Mouse (Mus musculus) layer of hippocampus, adult 2 months (tissue): ENCODE measurements around the gene Csf3r. TPM values are rescaled to one million over a fixed set of nuclear protein-coding genes. Genes with fewer than 3 reads are reported as not detected.

ENCODE experiments used
- DNase-seq, 2 experiments: peaks; one replicate each; pipeline ENCODE4 v3.0.0; 2022; ENCODE audit warnings: low spot score in 2 of 2
- H3K27ac ChIP-seq: fragments of 200-600 bp; 2 replicates; pipeline ENCODE4 v1.8.1; 2022
- H3K4me3 ChIP-seq: fragments of 200-600 bp; 2 replicates; pipeline ENCODE4 v1.8.1; 2022; ENCODE audit warnings: mild to moderate bottlenecking
- CTCF ChIP-seq: fragments of 200-600 bp; conservative IDR thresholded peaks from 2 replicates; pipeline ENCODE4 v1.8.1; 2022; ENCODE audit warnings: antibody characterized with exemption, mild to moderate bottlenecking, moderate library complexity
- total RNA-seq, 2 experiments: library from RNA; stranded (reverse); gene quantifications; 2 replicates each; pipeline ENCODE4 v1.2.3; 2021

Csf3r gene
- total RNA-seq, 2 experiments from 2014 or later: 4.7 to 6.6 TPM

- Histone ChIP-seq H3K27ac (peak overlapping the region; percentile 49), H3K4me3 (no peak overlapping the region)
- no peak for DNase-seq
- TF ChIP-seq CTCF: no peak
These were observed 43.2 kb downstream of the Csf3r start for GRCm38 (mm10) chr4:126067401-126068077.

GRCm38 (mm10) chr4:126068842-126069241, 44.5 kb downstream of the Csf3r start:
- no peak for TF ChIP-seq CTCF
- Histone ChIP-seq H3K27ac (no peak overlapping the region), H3K4me3 (no peak overlapping the region)
- no peak for DNase-seq

GRCm38 (mm10) chr4:126077833-126078232, 53.5 kb downstream of the Csf3r start:
- Histone ChIP-seq H3K4me3 (no peak overlapping the region), H3K27ac (no peak overlapping the region)
- no peak for DNase-seq
- no peak for TF ChIP-seq CTCF

GRCm38 (mm10) chr4:126079266-126079665, 54.9 kb downstream of the Csf3r start:
- DNase-seq: no peak
- no peak overlapping the region for H3K4me3 ChIP-seq
- no peak overlapping the region for H3K27ac ChIP-seq
- TF ChIP-seq CTCF: no peak

- no peak overlapping the region for H3K27ac ChIP-seq
- DNase-seq: no peak
- H3K4me3 ChIP-seq: no peak overlapping the region
- no peak for TF ChIP-seq CTCF
These were observed 57.3 kb downstream of the Csf3r start for GRCm38 (mm10) chr4:126081601-126082000.

- H3K4me3 ChIP-seq: no peak overlapping the region
- DNase-seq: no peak
- no peak for TF ChIP-seq CTCF
- H3K27ac ChIP-seq: no peak overlapping the region
These were observed 58.7 kb downstream of the Csf3r start for GRCm38 (mm10) chr4:126083021-126083420.

GRCm38 (mm10) chr4:126084382-126084781, 60.0 kb downstream of the Csf3r start:
- Histone ChIP-seq H3K27ac (no peak overlapping the region), H3K4me3 (no peak overlapping the region)
- no peak for DNase-seq
- no peak for TF ChIP-seq CTCF

- Histone ChIP-seq H3K27ac (peak overlapping the region; percentile 73), H3K4me3 (no peak overlapping the region)
- peak; percentile 90 for TF ChIP-seq CTCF
- peak; percentile 78 to 82 for DNase-seq
These were observed 61.7 kb downstream of the Csf3r start for GRCm38 (mm10) chr4:126085996-126086576.

GRCm38 (mm10) chr4:126090101-126090847, 65.9 kb downstream of the Csf3r start:
- TF ChIP-seq CTCF: no peak
- no peak for DNase-seq
- Histone ChIP-seq H3K27ac (no peak overlapping the region), H3K4me3 (no peak overlapping the region)

- no peak for TF ChIP-seq CTCF
- Histone ChIP-seq H3K4me3 (no peak overlapping the region), H3K27ac (no peak overlapping the region)
- DNase-seq: no peak
These were observed 66.4 kb downstream of the Csf3r start for GRCm38 (mm10) chr4:126090848-126091124.

GRCm38 (mm10) chr4:126091873-126092272, 67.5 kb downstream of the Csf3r start:
- no peak for TF ChIP-seq CTCF
- DNase-seq: no peak
- no peak overlapping the region for H3K4me3 ChIP-seq
- H3K27ac ChIP-seq: no peak overlapping the region

Other genes starting within 250 kb of the Csf3r start
- gene Mrps15, start 22.4 kb downstream of the Csf3r start, total RNA-seq: 10 to 100 TPM; 46.2 to 48.6 TPM
- gene Oscp1, start 34.0 kb downstream of the Csf3r start, total RNA-seq: 10 to 100 TPM; 41.1 to 44.5 TPM
- gene Lsm10, start 72.1 kb downstream of the Csf3r start, total RNA-seq: 10 to 100 TPM; 13.4 to 13.8 TPM
- gene Stk40, start 79.4 kb downstream of the Csf3r start, total RNA-seq: 10 to 100 TPM; 24.8 to 26.6 TPM
- gene Eva1b, start 123.2 kb downstream of the Csf3r start, total RNA-seq: 1 to 10 TPM; 3.3 to 3.6 TPM
- gene Sh3d21, start 138.9 kb downstream of the Csf3r start, total RNA-seq: under 1 TPM; 0.59 to 0.81 TPM
- gene Thrap3, start 178.2 kb downstream of the Csf3r start, total RNA-seq: 100 to 1,000 TPM; 150 to 166 TPM
- gene Map7d1, start 231.8 kb downstream of the Csf3r start, total RNA-seq: 100 to 1,000 TPM; 246 to 249 TPM
- gene Trappc3, start 237.8 kb downstream of the Csf3r start, total RNA-seq: 10 to 100 TPM; 85.4 to 90.5 TPM